Mouse (Mus musculus): Measurements from ENCODE around the gene Plxdc1.
A peak's percentile ranks its signal among the peaks of the same experiment; 100 is the strongest.
"Not testable (repeated sequence)": the region's sequence is repeated elsewhere in the genome, so short reads cannot be mapped to it uniquely, and the experiment has no call there.

Gene Plxdc1

DNA sequence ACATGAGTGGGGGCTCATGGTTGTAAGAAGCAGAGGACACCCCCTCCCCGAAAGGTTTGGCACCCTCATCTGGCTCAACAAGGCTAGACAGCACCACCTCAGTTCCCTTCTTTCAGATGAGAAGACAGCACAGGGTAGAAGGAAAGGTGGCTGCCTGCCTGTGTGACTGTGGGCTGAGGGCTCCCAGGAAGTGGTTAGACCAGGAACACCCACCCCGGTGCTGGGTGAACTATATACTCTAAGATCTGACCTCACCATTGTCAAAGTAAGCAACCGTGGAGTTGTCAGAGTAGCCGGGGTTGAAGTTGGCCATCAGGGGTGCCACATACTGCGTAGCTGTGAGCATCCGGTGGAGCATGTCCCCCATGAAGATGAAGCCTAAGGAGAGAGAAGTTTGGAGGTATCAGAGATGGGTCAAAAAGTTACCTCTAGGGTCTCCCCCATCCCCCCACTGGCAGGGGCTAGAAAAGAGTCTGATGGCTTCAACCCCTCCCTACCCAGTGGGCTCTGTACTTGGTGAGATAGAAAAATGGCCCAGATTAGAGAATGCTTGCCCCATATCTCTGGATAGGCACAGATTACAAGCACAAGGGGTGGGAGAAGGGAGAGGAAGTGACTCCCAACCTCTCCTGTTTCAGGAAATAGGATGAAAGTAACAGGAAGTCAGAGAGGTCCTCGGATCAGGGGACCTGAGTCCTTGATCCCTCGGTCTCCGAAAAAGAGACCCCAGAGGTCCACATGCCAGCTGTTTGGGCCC lies 30.9 kb downstream of the Plxdc1 start:
- DNase-seq (ENCODE audit: low spot score) = no peak

DNA sequence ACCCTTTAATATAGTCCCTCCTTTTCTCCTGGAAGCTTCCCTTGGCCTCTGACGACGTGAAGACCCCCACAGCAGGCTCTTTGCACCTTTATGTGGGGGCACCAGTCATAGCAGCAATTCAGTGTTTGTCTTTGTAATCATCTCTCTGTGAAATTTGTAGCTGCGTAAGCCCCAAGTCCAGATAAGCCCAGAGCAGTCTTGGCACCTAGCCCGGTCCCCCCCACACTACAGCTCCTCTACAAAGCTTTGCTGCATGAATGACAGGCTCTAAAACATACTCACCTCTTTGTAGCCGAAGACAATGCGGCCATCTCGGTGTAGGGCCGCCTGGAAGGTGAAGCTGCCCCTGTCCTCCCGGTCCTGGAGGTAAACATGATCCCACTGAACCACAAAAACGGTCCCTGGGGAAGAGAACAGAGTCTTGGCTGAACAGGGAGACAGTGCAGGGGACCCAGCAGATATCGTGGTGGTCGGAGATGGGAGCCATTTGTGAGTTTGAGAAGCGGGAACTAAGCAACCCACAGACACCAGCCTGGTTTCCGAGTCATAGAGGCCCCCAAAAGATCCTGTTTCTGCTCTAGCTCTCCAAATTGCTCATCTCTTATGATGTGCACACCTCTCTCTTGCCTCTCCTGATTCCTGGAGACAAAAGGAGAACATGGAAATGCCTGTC lies 31.6 kb downstream of the Plxdc1 start:
- no peak for DNase-seq (ENCODE audit: low spot score)

DNA sequence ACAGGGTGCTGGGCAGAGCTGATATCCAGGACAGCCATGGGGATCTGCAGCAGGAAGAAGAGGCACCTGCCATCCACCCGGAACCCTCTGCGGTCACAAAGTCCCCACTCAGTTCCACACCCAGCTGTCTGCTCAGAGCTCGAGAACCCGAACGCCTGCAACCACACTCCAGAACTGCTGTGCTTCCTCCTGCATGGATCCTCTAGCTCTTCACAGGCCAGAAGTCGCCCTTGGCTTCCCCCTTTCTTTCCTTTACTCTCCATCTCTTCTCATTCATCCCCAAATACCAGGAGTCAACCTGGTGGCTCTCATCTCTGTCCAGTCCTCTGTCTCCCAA lies 32.3 kb downstream of the Plxdc1 start:
- no peak for DNase-seq (ENCODE audit: low spot score)

DNA sequence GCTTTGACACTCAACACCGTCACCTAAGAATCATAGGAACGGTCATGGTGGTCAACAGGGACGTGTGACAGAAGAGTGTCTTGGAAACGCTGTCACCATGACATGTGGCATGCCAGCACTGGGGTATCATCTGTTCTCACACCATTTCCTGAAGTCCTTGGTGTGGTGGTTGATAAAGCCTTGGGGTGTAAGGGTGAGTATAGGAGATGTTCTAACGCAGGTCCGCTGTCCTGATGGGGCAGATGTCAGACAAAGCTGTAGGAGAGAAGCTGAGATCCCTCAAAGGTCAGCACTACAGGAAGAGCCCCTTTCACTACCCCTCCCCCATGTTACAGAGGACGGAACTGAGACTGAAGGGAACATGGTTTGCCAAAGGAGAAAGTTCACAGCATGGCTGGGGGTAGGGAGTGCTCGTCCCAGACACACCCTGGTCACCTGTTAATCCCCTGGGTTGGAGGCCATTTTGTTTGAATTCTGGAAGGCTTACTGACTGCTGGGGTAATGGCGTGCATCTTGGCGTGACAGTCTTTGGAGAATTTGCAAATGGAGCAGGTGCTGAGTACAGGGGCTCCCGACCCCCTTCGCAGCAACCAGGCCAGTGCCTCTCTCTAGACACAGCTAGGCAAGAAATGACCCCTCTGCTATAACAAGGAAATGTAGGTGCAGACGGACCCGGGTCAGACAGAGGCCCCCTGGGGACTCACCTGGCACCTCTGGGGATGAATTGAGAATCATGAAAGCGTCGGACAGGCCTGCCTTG lies 32.9 kb downstream of the Plxdc1 start:
- no peak for DNase-seq (ENCODE audit: low spot score)

DNA sequence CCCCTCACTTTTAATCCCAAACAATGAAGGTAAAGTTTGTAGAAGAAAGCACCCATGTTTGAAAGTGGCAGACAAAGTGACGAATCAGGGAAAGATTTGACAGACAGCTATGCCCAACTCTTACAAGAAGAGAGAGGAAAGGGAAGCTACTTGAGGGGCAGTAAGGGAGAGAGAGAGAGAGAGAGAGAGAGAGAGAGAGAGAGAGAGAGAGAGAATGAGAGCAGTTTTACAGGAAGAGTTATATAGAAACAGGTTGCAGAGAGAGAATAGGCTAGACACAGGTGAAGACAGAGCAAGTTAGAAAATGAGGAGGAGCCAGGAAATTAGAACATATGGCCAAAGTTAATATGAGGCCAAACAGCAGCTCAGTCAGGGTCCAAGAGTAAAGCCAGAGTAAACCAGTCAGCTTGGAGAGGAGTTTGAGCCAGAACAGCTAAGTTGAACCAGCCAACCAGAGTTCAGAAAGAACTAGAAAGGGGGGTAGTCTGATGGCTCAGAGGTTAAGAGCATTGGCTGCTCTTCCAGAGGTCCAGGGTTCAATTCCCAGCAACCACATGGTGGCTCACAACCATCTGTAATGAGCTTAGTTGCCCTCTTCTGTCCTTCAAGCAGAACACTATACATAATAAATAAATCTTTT lies 33.8 kb downstream of the Plxdc1 start:
- DNase-seq (ENCODE audit: low spot score) = no peak

DNA sequence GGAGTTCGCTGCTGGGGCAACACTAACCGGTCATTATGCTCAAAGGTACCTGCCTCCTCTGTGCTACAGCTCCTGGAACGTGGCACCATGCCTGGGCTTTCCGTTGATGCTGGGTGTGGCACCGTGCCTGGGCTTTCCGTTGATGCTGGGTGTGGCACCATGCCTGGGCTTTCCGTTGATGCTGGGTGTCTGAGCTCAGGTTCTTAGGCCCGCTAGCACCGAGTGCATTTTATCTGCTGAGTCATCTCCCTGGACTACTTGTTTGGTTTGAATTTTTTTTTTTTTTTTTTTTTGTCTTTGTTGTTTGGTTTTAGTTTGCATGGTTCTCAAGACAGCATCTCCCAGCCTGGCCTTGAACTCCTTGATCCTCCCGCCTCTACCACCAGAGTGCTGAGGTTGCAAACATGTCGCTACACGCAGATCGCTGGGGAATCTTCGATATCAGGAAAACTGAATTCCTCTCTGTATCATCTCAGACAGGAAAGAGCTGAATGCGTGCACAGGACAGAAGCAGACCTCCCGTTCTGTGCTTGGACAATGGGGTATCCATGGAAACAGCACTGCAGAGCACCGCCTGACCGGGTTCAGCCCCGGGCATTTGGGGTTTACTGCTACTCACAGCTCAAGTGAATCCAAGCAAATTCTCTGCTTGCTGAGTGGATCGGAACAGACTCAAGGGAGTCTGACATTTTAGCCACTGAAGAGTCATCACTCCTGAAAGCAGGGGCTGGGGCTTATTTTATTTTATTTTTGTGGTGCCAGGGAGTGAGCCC lies 36.4 kb downstream of the Plxdc1 start:
- DNase-seq (ENCODE audit: low spot score) = peak; percentile 79

DNA sequence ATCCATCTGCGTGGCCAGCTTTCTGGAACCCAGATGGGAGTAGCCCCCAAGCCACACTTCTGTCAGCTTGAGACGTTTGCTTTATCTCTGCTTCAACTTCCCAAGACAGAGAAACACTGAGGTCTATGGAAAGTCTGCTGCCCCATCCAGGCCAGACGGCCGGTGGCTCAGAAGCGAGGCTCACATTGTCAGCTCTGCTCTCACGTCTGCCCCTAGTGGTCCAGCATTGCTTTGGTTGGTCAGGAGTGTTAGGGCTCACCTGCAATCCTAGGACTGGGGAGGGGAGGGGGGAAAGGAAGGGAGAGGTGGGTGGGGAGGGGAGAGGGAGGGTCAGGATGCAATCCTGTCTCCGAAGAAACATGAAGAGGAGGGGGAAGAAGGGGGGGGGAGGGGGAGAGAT lies 38.8 kb downstream of the Plxdc1 start:
- peak; percentile 82 for DNase-seq (ENCODE audit: low spot score)

DNA sequence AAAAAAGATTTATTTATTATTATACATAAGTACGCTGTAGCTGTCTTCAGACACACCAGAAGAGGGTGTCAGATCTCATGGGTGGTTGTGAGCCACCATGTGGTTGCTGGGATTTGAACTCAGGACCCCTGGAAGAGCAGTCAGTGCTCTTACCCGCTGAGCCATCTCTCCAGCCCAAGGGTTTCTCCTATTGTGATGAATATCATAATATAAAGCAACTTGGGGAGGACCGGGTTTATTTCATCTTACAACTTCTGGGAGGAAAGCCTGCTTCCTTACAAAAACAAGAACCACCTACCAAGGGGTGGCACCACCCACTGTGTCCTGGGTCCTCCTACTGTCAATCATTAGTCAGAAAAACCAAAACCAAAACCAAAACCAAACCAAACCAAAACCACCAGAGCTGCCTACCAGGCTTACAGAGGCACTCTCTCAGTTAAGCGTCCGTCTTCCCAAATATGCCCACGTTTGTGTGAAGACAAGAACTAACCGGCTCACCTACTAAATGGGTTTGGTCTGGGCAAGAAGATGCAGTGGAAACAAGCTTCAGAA lies 40.4 kb downstream of the Plxdc1 start:
- not testable (repeated sequence) for DNase-seq (ENCODE audit: low spot score)

DNA sequence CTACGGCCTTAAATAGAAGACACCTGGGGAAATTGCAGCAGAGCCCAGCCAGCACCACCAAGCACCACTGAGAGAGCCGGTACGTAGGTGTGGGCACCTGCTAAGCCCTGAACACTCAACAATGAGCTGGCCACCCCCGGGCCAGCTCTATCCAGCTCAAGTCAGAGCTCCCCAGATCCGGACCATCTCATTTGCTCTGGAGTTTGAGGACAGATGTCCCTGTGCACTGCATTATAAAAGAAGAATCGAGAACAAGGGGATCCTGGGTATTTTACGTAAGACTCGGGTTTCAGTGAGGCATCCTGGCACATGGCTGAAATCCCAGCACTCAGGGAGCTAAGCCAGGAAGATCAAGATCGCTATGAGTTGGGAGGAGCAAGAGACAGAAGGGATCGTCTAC lies 41.2 kb downstream of the Plxdc1 start:
- DNase-seq (ENCODE audit: low spot score) = no peak

DNA sequence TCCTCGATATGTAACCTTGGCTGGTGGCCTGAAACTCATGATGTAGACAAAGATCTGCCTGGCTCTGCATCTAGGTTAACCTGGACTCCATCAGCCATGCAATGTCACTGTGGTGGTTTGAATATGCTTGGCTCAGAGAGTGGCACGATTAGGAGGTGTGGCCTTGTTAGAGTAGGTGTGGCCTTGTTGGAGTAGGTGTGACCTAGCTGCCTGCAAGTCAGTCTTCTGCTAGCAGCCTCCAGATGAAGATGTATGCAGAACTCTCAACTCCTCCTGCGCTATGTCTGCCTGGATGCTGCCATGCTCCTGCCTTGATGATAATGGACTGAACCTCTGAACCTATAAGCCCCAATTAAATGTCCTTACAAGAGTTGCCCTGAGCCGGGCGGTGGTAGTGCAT lies 43.0 kb downstream of the Plxdc1 start:
- DNase-seq (ENCODE audit: low spot score) = no peak

DNA sequence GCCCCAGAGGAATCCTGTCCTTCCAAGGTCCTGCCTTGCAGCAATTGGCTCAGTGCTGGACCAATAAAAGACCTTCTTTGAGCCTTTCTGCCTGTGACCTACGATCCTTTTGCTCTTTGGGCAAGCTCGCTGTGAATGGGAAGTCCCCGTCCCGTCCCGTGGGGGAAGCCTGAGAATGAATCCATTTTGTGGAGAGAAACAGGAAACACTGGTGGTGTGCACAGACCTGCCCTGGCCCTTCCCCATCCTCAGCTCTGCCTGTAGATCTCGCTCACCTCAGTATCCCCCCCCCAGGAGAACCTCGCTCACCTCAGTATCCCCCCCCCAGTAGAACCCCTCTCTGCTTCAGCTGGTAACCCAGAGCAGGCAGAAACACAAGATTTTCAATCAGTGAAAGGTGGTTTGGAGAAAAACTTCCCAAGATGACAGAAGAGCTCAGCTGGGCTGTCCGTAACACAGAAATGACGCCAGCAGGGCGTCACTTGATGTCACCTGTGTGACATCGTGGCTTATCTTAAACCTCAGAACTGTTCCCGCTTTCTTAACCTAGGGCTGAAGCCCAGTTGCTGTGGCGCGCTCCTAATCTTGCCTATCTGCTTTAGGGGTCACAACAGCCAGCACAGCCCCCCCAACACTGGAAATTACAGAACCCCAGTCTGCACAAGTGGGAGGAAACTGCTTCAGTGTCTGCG lies 43.7 kb downstream of the Plxdc1 start:
- DNase-seq (ENCODE audit: low spot score) = no peak

DNA sequence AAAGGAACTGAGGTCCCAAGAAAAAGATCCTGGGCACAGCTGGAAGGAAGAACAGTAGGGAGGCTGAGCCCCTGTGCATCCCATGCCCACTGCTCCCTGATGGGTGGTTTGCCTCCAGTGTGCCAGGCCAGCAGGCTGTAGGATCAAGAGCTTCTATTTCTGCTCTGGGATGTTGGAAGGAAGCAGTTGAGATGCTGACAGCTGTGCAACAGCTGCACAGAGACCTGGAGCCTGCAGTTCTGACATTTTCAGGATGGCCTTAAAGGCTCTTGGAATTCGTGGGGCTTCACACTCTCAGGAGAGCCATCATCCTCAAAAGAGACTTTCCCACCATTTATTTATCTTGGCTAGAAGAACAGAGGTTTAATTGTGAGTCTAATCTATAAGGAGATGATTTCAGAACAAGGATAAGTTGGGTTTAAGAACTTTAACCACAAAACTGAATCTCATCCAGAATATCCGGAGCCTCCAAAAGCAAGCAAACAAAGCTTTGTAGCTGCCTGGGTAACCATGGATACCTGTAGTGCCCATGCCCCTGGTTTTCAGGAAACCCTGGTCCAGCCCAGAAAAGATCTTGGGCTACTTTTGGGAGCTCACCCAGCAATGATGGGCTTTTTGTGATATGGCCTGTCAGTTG lies 48.7 kb downstream of the Plxdc1 start:
- DNase-seq (ENCODE audit: low spot score) = no peak

DNA sequence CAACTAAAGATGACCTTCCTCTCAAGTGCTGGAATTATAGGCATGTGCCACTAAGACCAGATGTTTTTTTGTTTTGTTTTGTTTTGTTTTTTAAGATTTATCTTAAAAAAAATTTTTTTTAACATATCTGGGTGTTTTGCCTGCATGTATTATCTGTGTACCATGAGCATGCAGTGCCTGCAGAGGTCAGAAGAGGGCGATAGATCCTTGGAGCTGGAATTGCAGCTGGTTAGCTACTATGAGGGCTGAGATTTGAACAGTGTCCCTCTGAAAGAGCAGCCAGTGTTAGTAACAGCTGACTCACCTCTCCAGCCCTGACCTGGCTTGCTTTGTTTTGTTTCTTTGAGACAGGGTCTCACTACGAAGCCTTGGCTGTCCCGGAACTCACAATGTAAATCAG lies 49.5 kb downstream of the Plxdc1 start:
- DNase-seq (ENCODE audit: low spot score) = peak; percentile 84

DNA sequence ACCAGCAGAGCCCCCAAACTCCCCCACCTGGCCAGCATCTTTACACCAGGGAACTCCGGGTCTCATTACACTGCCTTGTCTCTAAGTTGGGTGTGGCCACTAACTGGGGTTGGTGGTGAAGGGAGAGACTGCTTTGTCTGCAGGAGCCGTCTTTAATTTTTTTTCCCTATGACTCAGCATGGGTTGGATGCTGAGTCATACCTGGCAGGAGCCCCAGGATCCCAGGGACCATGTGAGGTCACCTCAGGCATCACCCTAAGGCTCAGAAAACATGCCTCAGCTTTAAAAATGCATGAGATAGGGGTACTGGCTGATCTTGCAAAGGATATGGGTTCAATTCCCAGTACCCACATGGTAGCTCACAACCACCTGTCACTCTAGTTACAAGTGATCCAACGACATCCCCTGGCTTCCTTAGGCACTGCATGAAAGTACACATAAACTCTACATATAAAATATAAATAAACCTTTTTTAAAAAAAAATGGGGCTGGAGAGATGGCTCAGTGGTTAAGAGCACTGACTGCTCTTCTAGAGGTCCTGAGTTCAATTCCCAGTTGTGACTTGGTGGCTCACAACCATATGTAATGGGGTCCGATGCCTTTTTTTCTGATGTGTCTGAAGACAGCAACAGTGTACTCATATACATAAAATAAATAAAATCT lies 50.2 kb downstream of the Plxdc1 start:
- DNase-seq (ENCODE audit: low spot score) = no peak

DNA sequence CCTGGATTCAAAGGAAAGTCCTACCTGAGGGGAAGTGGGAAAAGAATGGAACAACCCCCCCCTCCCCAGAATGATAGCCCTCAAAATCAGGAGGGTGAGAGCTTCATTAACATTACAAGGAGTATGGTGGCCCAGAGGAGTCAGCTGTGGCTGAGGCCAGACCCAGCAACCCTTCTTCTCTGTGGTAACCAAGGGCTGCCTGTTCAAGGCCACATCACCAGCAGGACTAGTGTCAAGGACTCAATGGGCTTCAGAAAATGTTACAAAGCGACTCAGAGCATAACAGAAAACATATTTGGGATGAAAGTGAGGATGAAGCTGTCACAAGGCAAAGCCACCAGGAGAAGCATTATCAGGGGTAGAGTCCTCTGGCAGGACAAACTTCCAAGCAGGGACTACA lies 52.7 kb downstream of the Plxdc1 start:
- no peak for DNase-seq (ENCODE audit: low spot score)

DNA sequence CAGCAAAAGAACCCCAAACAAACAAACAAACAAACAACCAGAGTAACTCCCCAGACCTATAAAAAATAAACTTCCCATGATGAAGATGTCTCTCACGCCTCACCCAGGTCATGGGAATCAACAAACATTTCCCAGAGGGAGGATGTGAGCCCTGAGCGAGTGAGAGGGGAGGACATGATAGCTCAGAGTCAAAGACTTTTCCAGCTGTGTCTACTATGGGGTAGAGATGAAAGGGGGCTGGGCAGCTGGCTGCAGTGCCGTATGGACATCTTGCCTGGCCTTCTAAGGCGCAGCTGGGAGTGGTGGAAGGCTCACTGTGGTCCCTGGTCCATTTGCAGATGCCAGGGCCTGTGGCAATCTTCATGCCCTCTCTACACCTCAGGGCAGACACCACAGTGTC lies 57.3 kb downstream of the Plxdc1 start:
- DNase-seq (ENCODE audit: low spot score) = no peak

DNA sequence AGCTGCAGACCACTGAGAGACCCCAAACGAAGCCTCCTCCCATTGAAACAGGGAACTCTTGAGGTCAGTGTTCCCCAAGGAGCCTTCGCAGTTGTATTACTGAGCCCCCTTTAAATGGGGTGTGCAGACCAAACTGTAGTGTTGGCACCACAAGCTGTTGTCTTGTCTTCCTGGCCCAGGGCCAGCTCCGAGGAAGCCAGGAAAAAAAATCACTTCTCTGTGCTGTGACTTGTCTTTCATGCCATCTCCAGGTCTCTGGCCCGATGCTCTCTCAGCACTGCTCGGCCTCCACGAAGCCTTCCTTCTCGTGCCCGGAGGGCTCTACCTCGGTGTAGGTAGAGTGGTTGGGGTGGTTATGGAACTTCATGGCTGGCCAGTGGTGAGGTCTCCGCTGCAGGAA lies 62.0 kb downstream of the Plxdc1 start:
- no peak for DNase-seq (ENCODE audit: low spot score)

DNA sequence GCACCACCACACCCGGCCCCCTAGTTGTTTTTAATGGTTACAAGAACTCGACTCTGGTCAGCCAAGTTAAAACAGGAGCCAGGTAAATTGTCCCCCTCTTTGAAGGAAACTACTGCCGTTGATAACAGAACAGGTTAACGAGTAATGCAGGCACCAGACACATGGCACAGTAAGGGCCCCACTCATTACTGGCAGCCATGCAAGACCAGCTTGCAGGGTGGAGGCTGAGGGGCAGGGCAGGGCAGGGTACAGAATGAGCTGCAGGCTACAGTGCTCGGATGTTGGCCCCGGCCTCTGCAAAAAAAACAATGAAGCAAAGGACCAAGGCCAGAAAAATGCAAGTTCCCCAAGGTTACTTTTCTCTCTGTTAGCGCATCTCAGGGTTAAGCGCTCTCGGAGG lies 62.6 kb downstream of the Plxdc1 start:
- no peak for DNase-seq (ENCODE audit: low spot score)

DNA sequence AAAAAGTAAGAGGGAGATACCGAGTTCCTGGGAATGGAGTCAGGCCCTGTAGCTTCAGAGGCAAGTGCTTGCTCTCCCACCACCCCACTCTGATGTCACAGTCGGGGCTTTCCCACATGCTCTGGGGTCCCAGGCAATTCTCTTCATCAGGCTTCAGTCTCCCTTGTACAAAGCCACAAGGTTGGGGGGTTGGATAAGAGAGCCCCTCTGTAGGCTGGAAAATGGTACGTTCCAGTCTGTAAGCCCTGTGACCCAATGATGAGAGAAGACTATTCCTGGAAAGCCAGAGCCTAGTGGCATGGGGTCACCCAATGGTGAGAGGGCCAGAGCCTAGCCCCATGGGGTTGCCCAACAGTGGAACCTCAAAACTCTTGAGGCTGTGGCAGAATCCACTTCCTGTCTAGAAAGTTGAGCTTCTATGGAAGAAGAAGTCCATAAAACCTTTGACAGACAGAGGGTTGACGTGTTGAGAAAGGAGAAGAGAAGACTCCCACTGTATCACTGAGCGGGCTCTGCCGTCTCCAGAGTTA lies 70.2 kb downstream of the Plxdc1 start:
- DNase-seq (ENCODE audit: low spot score) = no peak

DNA sequence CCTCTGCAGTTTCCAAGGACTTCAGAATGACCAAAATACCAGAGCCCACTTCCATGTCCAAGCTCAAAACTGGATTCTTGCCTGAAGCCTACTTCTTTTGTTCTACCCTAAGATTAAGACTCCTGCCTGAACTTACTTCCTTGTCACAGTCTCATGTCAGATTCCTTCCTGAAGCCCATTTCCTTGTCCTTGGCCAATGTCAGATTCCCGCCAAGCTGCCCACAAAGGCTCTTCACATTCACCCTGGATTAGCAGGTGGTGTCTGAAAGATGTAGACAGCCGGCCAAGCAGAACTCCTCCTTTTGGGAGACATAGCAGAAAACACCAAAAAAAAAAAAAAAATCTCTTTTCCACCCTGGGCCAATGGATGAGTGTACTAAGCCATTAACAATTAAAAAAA lies 70.8 kb downstream of the Plxdc1 start:
- DNase-seq (ENCODE audit: low spot score) = no peak

Measured in embryo, embryonic 10 days (tissue).